Mouse (Mus musculus) naive thymus-derived CD4-positive, alpha-beta T cell, adult 5 months (primary cell): ENCODE measurements around the gene Csf1. TPM values are rescaled to one million over a fixed set of nuclear protein-coding genes. Genes with fewer than 3 reads are reported as not detected.

Experiments
- polyA plus RNA-seq: library from polyadenylated mRNA; unstranded; fragments of 100-300 nt; shearing (Covaris generic); gene quantifications from one replicate; pipeline ENCODE4 v1.2.1, GENCODE M21; 2017

Gene Csf1
- 0.70 TPM for polyA plus RNA-seq

DNA sequence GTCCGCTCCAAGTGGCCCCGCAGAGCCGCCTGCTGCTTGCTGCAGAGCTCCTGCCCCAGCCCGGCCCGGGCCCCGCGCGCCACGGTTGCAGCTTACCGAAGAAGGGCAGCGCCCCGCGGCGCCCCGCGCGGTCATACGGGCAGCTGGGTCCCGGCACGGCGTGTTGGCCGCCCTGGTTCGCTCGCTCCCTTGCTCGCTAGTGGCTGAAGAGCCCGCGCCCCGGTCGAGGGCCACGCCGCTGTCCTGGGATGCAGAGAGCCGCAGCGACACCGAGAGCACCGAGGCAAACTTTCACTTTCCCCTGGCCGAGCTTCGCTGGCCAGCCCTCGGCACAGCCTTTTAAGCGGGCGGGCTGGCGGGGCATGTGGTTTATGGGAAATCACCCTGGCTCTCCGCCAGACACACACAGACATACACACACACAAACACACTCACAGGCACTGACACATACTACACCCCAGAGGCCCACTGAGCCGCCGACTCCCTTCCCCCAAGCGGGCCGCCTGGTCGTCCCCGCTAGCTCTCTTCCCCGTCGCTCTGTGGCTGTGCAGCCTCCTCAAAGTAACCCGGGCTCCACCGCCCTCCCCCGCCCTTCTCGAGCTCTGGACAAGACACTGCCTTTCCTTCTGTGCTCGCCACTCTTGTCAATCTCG is at the start of gene Csf1:
TSS of gene Csf1 (minus strand) at position 541 of the 653 bp plus-strand sequence.

DNA sequence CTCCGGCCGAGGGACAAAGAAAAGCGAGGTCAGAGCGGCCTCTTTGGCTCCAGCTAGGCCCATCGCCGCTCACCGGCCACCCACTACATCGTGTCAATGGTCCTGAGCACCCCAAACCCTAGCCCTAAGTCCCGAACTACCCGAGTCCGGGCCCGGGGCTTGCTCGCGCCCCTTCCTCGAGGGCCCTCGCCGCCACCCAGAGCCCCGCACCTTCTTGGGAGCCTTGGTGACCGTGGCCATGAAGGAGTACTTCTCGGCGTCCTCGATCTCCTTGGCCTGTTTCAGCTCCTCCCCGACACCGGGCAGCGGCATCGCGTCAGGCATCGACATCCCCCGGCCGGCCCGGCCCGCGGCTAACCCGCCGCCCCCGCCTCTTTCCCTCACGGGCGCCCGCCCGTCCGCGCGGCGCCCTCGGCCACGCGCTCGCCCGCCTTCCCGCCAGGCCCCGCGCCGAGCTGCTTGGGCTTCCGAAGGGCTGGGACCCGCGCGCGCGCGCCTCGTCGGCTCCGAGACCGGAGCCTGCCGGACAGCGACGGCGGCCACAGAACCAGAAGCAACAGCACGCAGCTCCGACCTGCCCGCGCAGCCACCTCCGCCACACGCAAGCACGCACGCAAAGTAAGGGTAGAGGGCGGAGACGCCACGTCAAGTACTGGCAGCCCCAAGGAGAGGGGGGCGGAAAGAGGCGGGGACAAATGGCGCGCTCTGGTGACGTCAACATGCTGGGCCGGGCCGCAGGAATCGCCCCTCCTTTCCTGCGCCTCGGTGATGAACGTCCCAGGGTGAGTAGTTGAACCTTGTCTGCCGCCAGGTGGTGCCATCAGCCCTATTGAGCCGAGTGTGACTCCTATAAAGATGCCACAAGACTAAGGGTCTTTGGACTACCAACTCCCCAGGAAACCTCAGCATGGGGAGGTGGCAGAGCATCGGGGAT is 64.1 kb downstream of the Csf1 start, which contains the start of gene Ahcyl1:
TSS of gene Ahcyl1 (minus strand) at position 613 of the 934 bp plus-strand sequence.

Other genes starting within 250 kb of the Csf1 start
- gene Slc6a17, start 242.5 kb downstream of the Csf1 start, polyA plus RNA-seq: 0.11 TPM
- not detected for gene Ubl4b, start 205.4 kb downstream of the Csf1 start, polyA plus RNA-seq
- gene Alx3, start 165.4 kb downstream of the Csf1 start, polyA plus RNA-seq: not detected
- not detected for gene Gm10961, start 129.1 kb downstream of the Csf1 start, polyA plus RNA-seq
- gene Strip1, start 128.8 kb downstream of the Csf1 start, polyA plus RNA-seq: 71.4 TPM
- gene Ahcyl1, start 63.9 kb downstream of the Csf1 start, polyA plus RNA-seq: 117 TPM
- not detected for gene Eps8l3, start 116.8 kb upstream of the Csf1 start, polyA plus RNA-seq
- gene Gstm5, start 135.4 kb upstream of the Csf1 start, polyA plus RNA-seq: not detected
- gene Gstm7, start 171.3 kb upstream of the Csf1 start, polyA plus RNA-seq: 0.67 TPM
- gene Gstm6, start 183.3 kb upstream of the Csf1 start, polyA plus RNA-seq: not detected
- gene Gstm3, start 208.8 kb upstream of the Csf1 start, polyA plus RNA-seq: not detected
- gene Gstm2, start 226.0 kb upstream of the Csf1 start, polyA plus RNA-seq: not detected